Mouse (Mus musculus) left cerebral cortex, postnatal 10 days (tissue): Measurements from ENCODE around the gene Mybpc3. TPM values are rescaled to one million over a fixed set of nuclear protein-coding genes. Genes with fewer than 3 reads are reported as not detected.
A peak's percentile ranks its signal among the peaks of the same experiment; 100 is the strongest.

ENCODE experiments used
- DNase-seq, 2 experiments: peaks; one replicate each; pipeline ENCODE4 v3.0.0; 2021 to 2022; ENCODE audit warnings: low spot score in 2 of 2, mixed read lengths in 1 of 2; ENCODE audit errors: extremely low spot score in 1 of 2
- intact Hi-C: fragments of 180-260 bp; cut with DNase I; formaldehyde crosslinking; loops from one replicate; pipeline ENCODE4 v1.15.1; 2025
- total RNA-seq, 2 experiments: library from RNA; stranded (reverse); gene quantifications; 2 replicates each; pipeline ENCODE4 v1.2.3; 2021

Gene Mybpc3
- total RNA-seq, 2 experiments from 2014 or later, result 0.51 to 0.61 TPM

DNA sequence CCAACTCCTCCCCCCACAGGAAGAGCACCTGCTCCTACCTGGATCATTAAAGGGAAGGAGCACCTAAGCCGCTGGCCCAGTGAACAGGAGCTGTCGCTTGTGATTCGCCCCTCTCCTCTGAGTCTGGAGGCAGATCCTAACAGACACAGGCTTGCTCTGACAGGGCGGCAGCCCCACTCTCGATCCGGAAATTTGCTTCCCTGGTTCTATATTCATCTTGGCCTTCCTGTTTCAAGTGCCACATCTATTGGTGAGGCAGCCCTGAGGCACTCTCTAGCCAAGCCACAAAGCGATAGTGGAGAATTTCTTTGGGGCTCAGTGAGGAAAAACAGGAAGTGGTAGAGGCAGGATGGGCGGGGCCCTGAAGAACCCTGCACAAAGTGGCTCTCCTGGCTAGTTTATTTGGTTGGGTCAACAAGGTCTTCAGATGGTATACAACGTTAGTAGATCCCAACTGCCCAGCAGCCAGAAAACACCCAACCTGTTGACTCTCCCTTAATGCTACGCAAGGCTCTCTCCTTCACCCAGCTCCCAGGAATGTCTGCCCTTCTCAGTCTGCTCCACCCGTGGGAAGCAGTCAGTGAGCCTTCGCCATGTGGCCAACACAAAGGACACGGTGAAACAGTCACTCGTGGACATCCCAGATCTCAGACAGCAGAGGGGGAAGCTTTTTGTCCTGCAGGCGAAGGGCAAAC, 65.9 kb downstream of the Mybpc3 start, which contains the start of gene Madd:
Madd (minus strand) TSS at position 127 of the 695 bp plus-strand sequence.
- DNase-seq, result peak in 1 of 2 experiments; percentile 49

More for the DNA sequence above, 65.9 kb downstream of the Mybpc3 start, which contains the start of gene Madd:
- intact Hi-C loops, result no loop called here

Other genes starting within 250 kb of the Mybpc3 start
- gene C1qtnf4, start 232.3 kb upstream of the Mybpc3 start, total RNA-seq, result 100 to 1,000 TPM; 220 to 233 TPM
- 10 to 100 TPM; 40.9 to 43.6 TPM for gene Kbtbd4, start 213.4 kb upstream of the Mybpc3 start, total RNA-seq
- 100 to 1,000 TPM; 216 to 217 TPM for gene Ndufs3, start 213.3 kb upstream of the Mybpc3 start, total RNA-seq
- 100 to 1,000 TPM; 125 to 129 TPM for gene Celf1, start 177.8 kb upstream of the Mybpc3 start, total RNA-seq
- under 1 TPM; 0.24 to 0.49 TPM for gene Rapsn, start 82.5 kb upstream of the Mybpc3 start, total RNA-seq
- 100 to 1,000 TPM; 207 to 208 TPM for gene Psmc3, start 64.1 kb upstream of the Mybpc3 start, total RNA-seq
- gene Slc39a13, start 47.7 kb upstream of the Mybpc3 start, total RNA-seq, result 10 to 100 TPM; 25.7 to 27.6 TPM
- gene Spi1, start 35.8 kb upstream of the Mybpc3 start, total RNA-seq, result 1 to 10 TPM; 5.2 to 5.6 TPM
- 100 to 1,000 TPM; 170 to 174 TPM for gene Madd, start 65.7 kb downstream of the Mybpc3 start, total RNA-seq
- gene Nr1h3, start 84.7 kb downstream of the Mybpc3 start, total RNA-seq, result 1 to 10 TPM; 1.5 TPM
- 10 to 100 TPM; 46.6 to 51.7 TPM for gene Acp2, start 84.7 kb downstream of the Mybpc3 start, total RNA-seq
- gene Ddb2, start 118.8 kb downstream of the Mybpc3 start, total RNA-seq, result 10 to 100 TPM; 10.2 to 11.3 TPM
- gene Pacsin3, start 137.8 kb downstream of the Mybpc3 start, total RNA-seq, result 10 to 100 TPM; 36.4 to 38.7 TPM
- 10 to 100 TPM; 60.5 to 61.6 TPM for gene Arfgap2, start 146.8 kb downstream of the Mybpc3 start, total RNA-seq